Mouse (Mus musculus) lung, postnatal 0 days (tissue): Measurements from ENCODE around the gene Ube2r2. TPM values are rescaled to one million over a fixed set of nuclear protein-coding genes. Genes with fewer than 3 reads are reported as not detected.

Source experiments
- ATAC-seq: fragments of 200-750 bp; cut with Nextera tagmentation; 2 replicates; pipeline ENCODE4 v1.8.0; 2017; ENCODE audit warnings: moderate library complexity
- DNase-seq: peaks from one replicate; pipeline ENCODE4 v3.0.0-alpha.2; 2016; ENCODE audit warnings: low spot score
- H3K27ac ChIP-seq: fragments of 300-500 bp; sonication (generic); 2 replicates; pipeline ENCODE4 v1.5.1; 2014; ENCODE audit warnings: antibody characterized with exemption, mild to moderate bottlenecking, low read length, mixed read lengths
- H3K27me3 ChIP-seq: fragments of 300-500 bp; sonication (generic); replicated peaks from 2 replicates; pipeline ENCODE4 v1.6.1; 2014; ENCODE audit warnings: low read length, mixed read lengths; ENCODE audit not compliant: insufficient read depth
- H3K36me3 ChIP-seq: fragments of 300-500 bp; sonication (generic); 2 replicates; pipeline ENCODE4 v1.6.1; 2014; ENCODE audit warnings: low read length, mixed read lengths; ENCODE audit not compliant: insufficient read depth
- H3K4me1 ChIP-seq: fragments of 300-500 bp; sonication (generic); 2 replicates; pipeline ENCODE4 v1.6.1; 2014; ENCODE audit warnings: antibody characterized with exemption, low read depth, low read length, mixed read lengths; ENCODE audit not compliant: insufficient read depth
- H3K4me2 ChIP-seq: fragments of 300-500 bp; sonication (generic); replicated peaks from 2 replicates; pipeline ENCODE4 v1.6.1; 2014; ENCODE audit warnings: low read depth, mild to moderate bottlenecking, low read length, moderate library complexity, mixed read lengths
- H3K4me3 ChIP-seq: fragments of 300-500 bp; sonication (generic); 2 replicates; pipeline ENCODE4 v1.5.1; 2014; ENCODE audit warnings: low read depth, low read length
- H3K9ac ChIP-seq: fragments of 300-500 bp; sonication (generic); replicated peaks from 2 replicates; pipeline ENCODE4 v1.6.1; 2014; ENCODE audit warnings: low read depth, mild to moderate bottlenecking
- H3K9me3 ChIP-seq: fragments of 300-500 bp; sonication (generic); 2 replicates; pipeline ENCODE4 v1.6.1; 2016; ENCODE audit warnings: low read length, mixed read lengths
- CTCF ChIP-seq: IDR thresholded peaks from 2 replicates; pipeline ENCODE4 v1.5.1; 2016; ENCODE audit warnings: antibody characterized with exemption, mild to moderate bottlenecking
- EP300 ChIP-seq: IDR thresholded peaks from 2 replicates; pipeline ENCODE4 v1.6.1; 2016; ENCODE audit warnings: antibody characterized with exemption, mild to moderate bottlenecking, control low read depth
- WGBS: fragments of 180-500 bp; shearing (Covaris S2); extraction: QIAGEN DNeasy Blood & Tissue Kit; methylation state at CpG from one replicate; pipeline ENCODE4 v1.1.7; 2014; 5-methylcytosine and 5-hydroxymethylcytosine counted together
- polyA plus RNA-seq: library from polyadenylated mRNA; unstranded; fragments of >200 nt; fragmentation: Nextera tagmentation; extraction: Ambion mirVana; gene quantifications from 2 replicates; pipeline ENCODE4 v1.2.1, GENCODE M21; 2015

Ube2r2 gene
- polyA plus RNA-seq, 1 experiment from 2014 or later = 77.9 TPM

DNA sequence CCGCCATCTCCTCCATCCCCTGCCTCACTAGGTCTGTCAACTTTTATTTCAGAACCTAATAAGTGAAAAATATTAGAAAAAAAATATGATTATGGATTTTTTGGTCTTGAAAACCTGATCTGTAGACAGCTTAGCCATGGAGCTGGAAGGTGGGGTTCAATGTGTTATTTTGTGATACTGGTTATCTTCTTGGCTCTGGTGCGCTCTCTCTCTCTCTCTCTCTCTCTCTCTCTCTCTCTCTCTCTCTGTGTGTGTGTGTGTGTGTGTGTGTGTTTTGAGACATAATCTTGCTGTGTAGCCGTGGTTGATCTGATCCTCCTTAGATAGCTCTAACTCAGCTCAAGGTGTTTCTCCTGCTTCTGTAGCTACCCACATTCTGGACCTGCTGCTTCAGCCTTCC lies 5.7 kb upstream of the Ube2r2 start:
- no peak overlapping the region for H3K27ac ChIP-seq
- DNase-seq (no peak), ATAC-seq (no peak)
- TF ChIP-seq CTCF = no peak
- no peak overlapping the region for H3K4me2 ChIP-seq
- no peaks in the 10 kb centered on the region for H3K27me3 ChIP-seq
- 0 out of 2 replicates have a peak, but pooled peaks cover 3% of the 10 kb centered on the region for H3K4me1 ChIP-seq
- H3K4me3 ChIP-seq = no peak overlapping the region
- H3K9me3 ChIP-seq = no peaks in the 10 kb centered on the region
- H3K9ac ChIP-seq = no peak overlapping the region
- H3K36me3 ChIP-seq = no peaks in the 10 kb centered on the region
- WGBS = 86% methylated on average over 3 of the region's 3 CpGs

DNA sequence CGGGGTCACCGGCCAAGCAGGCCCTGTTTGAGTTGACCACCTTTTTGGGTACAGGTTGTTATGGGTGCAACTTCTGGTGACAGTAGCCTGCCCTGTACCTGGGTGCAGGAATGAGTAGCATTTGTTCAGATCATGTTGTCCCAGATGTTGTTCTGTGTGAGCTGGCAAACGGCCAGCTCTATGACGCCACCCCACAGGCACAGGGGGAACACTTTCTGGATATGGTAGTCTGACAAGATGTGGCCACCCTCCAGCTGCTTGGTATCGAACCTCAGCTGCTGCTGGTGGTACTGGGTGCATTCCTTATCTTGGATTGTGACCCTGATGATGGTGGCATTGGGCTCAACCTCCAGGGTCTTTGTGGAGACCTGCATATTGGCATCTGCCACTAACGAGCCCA lies 3.1 kb upstream of the Ube2r2 start:
- 0 out of 2 replicates have a peak, but pooled peaks cover 3% of the 10 kb centered on the region for H3K4me1 ChIP-seq
- no peaks in the 10 kb centered on the region for H3K36me3 ChIP-seq
- TF ChIP-seq CTCF (no peak), EP300 (no peak)
- no peaks in the 10 kb centered on the region for H3K9me3 ChIP-seq
- ATAC-seq = no peak
- H3K27me3 ChIP-seq = no peaks in the 10 kb centered on the region
- H3K27ac ChIP-seq = no peak overlapping the region
- 66% methylated on average over 6 of the region's 6 CpGs for WGBS
- H3K9ac ChIP-seq = no peak overlapping the region
- H3K4me2 ChIP-seq = no peak overlapping the region
- no peak overlapping the region for H3K4me3 ChIP-seq
- no peak for DNase-seq

DNA sequence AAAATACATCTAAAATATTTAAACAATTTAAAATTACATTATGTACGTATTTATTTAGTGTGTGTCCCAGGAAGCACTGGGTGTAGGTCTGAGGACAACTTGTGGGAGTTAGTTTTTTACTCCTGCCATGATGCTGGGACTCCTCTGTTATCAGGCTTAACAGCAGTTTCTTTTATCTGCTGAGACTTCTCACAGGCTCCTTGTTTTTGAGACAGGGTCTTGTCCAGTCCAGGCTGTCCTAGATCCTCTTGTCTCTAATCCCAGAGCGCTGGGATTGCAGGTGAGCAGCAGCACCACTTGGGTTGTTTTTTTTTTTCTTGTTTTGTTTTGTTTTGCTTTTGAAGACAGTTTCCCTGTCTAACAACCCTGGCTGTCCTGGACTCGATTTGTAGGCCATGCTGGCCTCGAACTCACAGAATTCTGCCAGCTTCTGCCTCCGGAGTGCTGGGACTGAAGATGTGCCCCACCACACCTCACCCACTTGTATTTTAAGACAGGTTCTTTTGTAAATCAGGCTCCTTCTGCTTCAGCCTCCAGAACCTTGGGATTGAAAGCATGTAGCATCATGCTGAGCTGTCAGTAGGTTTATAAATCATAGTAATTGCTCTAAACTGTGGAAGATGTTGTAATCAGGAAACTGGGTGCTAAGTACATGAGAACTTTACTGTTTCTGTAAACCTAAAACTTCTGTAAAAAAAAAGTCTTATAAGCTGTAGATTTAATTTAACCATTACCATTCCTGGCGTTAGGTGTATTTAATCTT lies 1.8 kb upstream of the Ube2r2 start:
- Histone ChIP-seq H3K4me1 (0 out of 2 replicates have a peak, but pooled peaks cover 3% of the 10 kb centered on the region), H3K4me3 (no peak overlapping the region), H3K9ac (no peak overlapping the region), H3K9me3 (no peaks in the 10 kb centered on the region), H3K27me3 (no peaks in the 10 kb centered on the region), H3K36me3 (no peaks in the 10 kb centered on the region), H3K4me2 (no peak overlapping the region), H3K27ac (peak overlapping the region; percentile 98)
- WGBS = 81% methylated on average over 6 of the region's 6 CpGs
- ATAC-seq (no peak), DNase-seq (peak; percentile 38)
- TF ChIP-seq EP300 (no peak), CTCF (no peak)

DNA sequence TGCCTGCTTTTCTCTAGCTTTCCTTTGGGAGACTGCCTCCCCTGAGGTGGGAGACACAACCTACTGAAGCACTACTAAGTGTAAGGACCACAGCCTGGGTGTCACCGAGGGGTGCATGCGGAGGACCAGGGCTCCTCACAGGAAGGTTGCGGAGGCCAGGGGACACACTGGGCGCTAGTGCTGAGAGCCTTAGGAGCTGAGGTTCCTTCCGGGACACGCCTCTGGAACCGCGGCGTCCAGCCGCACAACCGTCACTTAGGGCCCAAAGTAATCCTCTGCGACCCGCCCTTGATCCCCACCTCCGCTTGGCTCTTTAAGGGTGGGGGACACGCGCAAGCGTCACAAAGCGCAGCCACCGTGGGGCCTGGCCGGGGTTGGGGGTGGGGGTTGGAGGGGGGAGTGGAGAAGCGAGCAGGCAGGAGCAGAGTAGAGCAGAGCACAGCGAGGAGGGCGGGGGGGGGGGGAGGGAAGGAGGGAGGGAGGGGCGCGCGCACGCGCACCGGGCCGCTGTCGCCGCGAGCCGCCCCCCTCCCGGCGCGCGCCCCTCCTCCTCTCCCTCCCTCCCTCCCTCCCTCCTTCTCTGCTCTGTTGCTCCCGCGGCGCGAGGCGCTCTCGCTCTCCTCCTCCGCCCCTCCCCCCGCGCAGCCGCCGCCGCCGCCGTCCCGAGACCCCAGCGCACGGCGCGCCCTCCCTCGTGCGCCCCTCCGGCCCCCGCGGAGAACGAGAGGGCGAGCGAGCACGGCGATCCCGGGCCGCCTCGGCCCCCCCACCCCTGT lies 420 bp upstream of the Ube2r2 start:
- ATAC-seq = peak; percentile 89
- H3K4me3 ChIP-seq = peak overlapping the region; percentile 92
- 3% methylated on average over 30 of the region's 70 CpGs for WGBS
- peak overlapping the region; percentile 95 for H3K9ac ChIP-seq
- no peaks in the 10 kb centered on the region for H3K27me3 ChIP-seq
- H3K36me3 ChIP-seq = no peaks in the 10 kb centered on the region
- H3K9me3 ChIP-seq = no peaks in the 10 kb centered on the region
- peak overlapping the region; percentile 98 for H3K27ac ChIP-seq
- peaks cover 5% of the 10 kb centered on the region; the same call in 1 of the 2 replicates for H3K4me1 ChIP-seq
- H3K4me2 ChIP-seq = peak overlapping the region; percentile 65
- peak; percentile 95 for DNase-seq
- TF ChIP-seq EP300 (no peak), CTCF (no peak)

DNA sequence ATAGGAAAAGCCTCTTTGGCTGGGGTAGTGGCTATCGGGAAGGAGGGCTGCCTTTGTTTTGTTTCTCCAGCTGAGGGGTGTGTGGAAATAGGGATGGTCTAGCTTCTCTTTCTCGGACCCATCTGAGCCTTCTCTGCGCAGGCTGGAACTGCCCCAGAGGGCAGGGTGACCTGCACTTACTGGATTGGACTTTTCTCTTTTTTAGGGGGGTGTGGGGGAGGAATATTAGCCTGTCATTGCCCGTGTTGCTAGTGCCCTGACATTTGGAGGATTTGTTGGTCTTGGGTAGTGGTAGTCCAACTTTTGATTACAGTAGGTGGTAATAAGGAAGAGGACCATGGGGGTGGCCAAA lies 887 bp downstream of the Ube2r2 start:
- Histone ChIP-seq H3K36me3 (no peaks in the 10 kb centered on the region), H3K27ac (peak overlapping the region; percentile 98), H3K9ac (peak overlapping the region; percentile 95), H3K4me2 (peak overlapping the region; percentile 65), H3K9me3 (no peaks in the 10 kb centered on the region), H3K4me1 (peaks cover 5% of the 10 kb centered on the region; the same call in 1 of the 2 replicates), H3K27me3 (no peaks in the 10 kb centered on the region), H3K4me3 (peak overlapping the region; percentile 92)
- TF ChIP-seq CTCF (no peak), EP300 (no peak)
- DNase-seq (peak; percentile 61), ATAC-seq (no peak)
- 0% methylated on average over 4 of the region's 4 CpGs for WGBS

DNA sequence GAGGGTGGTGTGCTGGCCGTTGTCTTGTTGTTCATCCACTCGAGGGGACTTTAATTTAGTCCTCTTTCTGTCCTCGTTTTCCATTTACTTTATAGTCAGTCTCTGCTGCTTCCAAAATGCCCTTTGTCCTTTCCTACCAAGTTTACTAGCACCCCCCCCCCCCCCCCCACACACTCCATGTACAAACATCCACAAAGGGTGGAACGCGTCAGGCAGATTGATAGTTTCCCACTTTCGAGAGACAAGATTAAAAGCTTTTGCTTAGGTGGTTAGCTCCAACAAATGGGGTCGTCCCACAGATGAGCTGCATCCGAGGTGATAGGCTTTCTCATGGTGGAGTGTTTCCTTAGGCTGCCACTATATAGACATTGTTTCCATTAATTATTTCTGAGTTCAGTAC lies 1.3 kb downstream of the Ube2r2 start:
- TF ChIP-seq EP300 (no peak), CTCF (no peak)
- DNase-seq (no peak), ATAC-seq (no peak)
- Histone ChIP-seq H3K4me2 (peak overlapping the region; percentile 65), H3K9me3 (no peaks in the 10 kb centered on the region), H3K9ac (peak overlapping the region; percentile 95), H3K27ac (peak overlapping the region; percentile 98), H3K4me1 (peaks cover 5% of the 10 kb centered on the region; the same call in 1 of the 2 replicates), H3K27me3 (no peaks in the 10 kb centered on the region), H3K36me3 (no peaks in the 10 kb centered on the region), H3K4me3 (peak overlapping the region; percentile 92)
- WGBS = 0% methylated on average over 8 of the region's 8 CpGs
